Mouse (Mus musculus): ENCODE measurements around the gene Ldhc. TPM values are rescaled to one million over a fixed set of nuclear protein-coding genes. Genes with fewer than 3 reads are reported as not detected.
"Not testable (repeated sequence)": the region's sequence is repeated elsewhere in the genome, so short reads cannot be mapped to it uniquely, and the experiment has no call there.

The Ldhc gene
- 0.17 and 0.73 TPM in 2 replicates for polyA plus RNA-seq (2014; fragmentation: Nextera tagmentation; extraction: Ambion mirVana)

GRCm38 (mm10) chr7:46860996-46861395 is at the start of gene Ldhc:
TSS of gene Ldhc (plus strand) at chr7:46861203.
- no peak within 1 kb of the TSS for H3K4me2 ChIP-seq
- H3K4me1 ChIP-seq (replicated peaks; ENCODE audit: control insufficient read depth, insufficient read depth, low read length) = no peaks in the 10 kb centered on the region
- H3K9ac ChIP-seq (ENCODE audit: low read depth, low read length) = no peak within 1 kb of the TSS
- H3K4me3 ChIP-seq (ENCODE audit: low read depth, low read length) = no peak within 1 kb of the TSS
- no peaks in the 10 kb centered on the region for H3K27me3 ChIP-seq (replicated peaks; ENCODE audit: control insufficient read depth, insufficient read depth, low read length)
- 45% methylated on average over 10 of the region's 10 CpGs for WGBS
- ATAC-seq (replicated peaks; ENCODE audit: low FRiP score) (no peak), DNase-seq (ENCODE audit: low spot score) (no peak)
- no peaks in the 10 kb centered on the region for H3K9me3 ChIP-seq (ENCODE audit: control insufficient read depth, low read length)
- no peak within 1 kb of the TSS for H3K27ac ChIP-seq (ENCODE audit: low read depth, low read length)
- H3K36me3 ChIP-seq (ENCODE audit: control insufficient read depth, insufficient read depth, low read length) = no peaks in the 10 kb centered on the region

GRCm38 (mm10) chr7:46814012-46814411 is 47.0 kb upstream of the Ldhc start:
- no peak overlapping the region for H3K4me2 ChIP-seq

GRCm38 (mm10) chr7:46820876-46821632 is 39.9 kb upstream of the Ldhc start:
- peaks cover 33% of the 10 kb centered on the region for H3K36me3 ChIP-seq (ENCODE audit: control insufficient read depth, insufficient read depth, low read length)
- WGBS = 86% methylated on average over 15 of the region's 15 CpGs
- DNase-seq (ENCODE audit: low spot score); H3K9ac ChIP-seq (ENCODE audit: low read depth, low read length); H3K27me3 ChIP-seq (replicated peaks; ENCODE audit: control insufficient read depth, insufficient read depth, low read length); H3K4me2 ChIP-seq; H3K4me1 ChIP-seq (replicated peaks; ENCODE audit: control insufficient read depth, insufficient read depth, low read length); H3K4me3 ChIP-seq (ENCODE audit: low read depth, low read length); ATAC-seq (replicated peaks; ENCODE audit: low FRiP score); H3K27ac ChIP-seq (ENCODE audit: low read depth, low read length); H3K9me3 ChIP-seq (ENCODE audit: control insufficient read depth, low read length): not testable (repeated sequence)

More at GRCm38 (mm10) chr7:46814012-46814411, 47.0 kb upstream of the Ldhc start:
- Histone ChIP-seq H3K36me3 (ENCODE audit: control insufficient read depth, insufficient read depth, low read length) (peaks cover 59% of the 10 kb centered on the region), H3K9ac (ENCODE audit: low read depth, low read length) (no peak overlapping the region), H3K4me3 (ENCODE audit: low read depth, low read length) (no peak overlapping the region), H3K9me3 (ENCODE audit: control insufficient read depth, low read length) (no peaks in the 10 kb centered on the region), H3K27me3 (replicated peaks; ENCODE audit: control insufficient read depth, insufficient read depth, low read length) (no peaks in the 10 kb centered on the region), H3K4me1 (replicated peaks; ENCODE audit: control insufficient read depth, insufficient read depth, low read length) (no peaks in the 10 kb centered on the region), H3K27ac (ENCODE audit: low read depth, low read length) (no peak overlapping the region)
- WGBS = 92% methylated on average over 4 of the region's 4 CpGs
- ATAC-seq (replicated peaks; ENCODE audit: low FRiP score) (no peak), DNase-seq (ENCODE audit: low spot score) (no peak)

- H3K27me3 ChIP-seq (replicated peaks; ENCODE audit: control insufficient read depth, insufficient read depth, low read length) = no peaks in the 10 kb centered on the region
- H3K4me2 ChIP-seq = no peak overlapping the region
- ATAC-seq (replicated peaks; ENCODE audit: low FRiP score) = no peak
- 71% methylated on average over 20 of the region's 20 CpGs for WGBS
- no peak for DNase-seq (ENCODE audit: low spot score)
- H3K4me1 ChIP-seq (replicated peaks; ENCODE audit: control insufficient read depth, insufficient read depth, low read length) = peaks cover 23% of the 10 kb centered on the region
- no peak overlapping the region for H3K27ac ChIP-seq (ENCODE audit: low read depth, low read length)
- no peaks in the 10 kb centered on the region for H3K9me3 ChIP-seq (ENCODE audit: control insufficient read depth, low read length)
- H3K36me3 ChIP-seq (ENCODE audit: control insufficient read depth, insufficient read depth, low read length) = peaks cover 8% of the 10 kb centered on the region
- no peak overlapping the region for H3K4me3 ChIP-seq (ENCODE audit: low read depth, low read length)
- no peak overlapping the region for H3K9ac ChIP-seq (ENCODE audit: low read depth, low read length)
Observed at GRCm38 (mm10) chr7:46827046-46827802, 33.8 kb upstream of the Ldhc start.

GRCm38 (mm10) chr7:46827803-46828184 is 33.2 kb upstream of the Ldhc start:
- H3K4me2 ChIP-seq = no peak overlapping the region
- DNase-seq (ENCODE audit: low spot score) (no peak), ATAC-seq (replicated peaks; ENCODE audit: low FRiP score) (no peak)
- H3K9me3 ChIP-seq (ENCODE audit: control insufficient read depth, low read length) = no peaks in the 10 kb centered on the region
- H3K27ac ChIP-seq (ENCODE audit: low read depth, low read length) = no peak overlapping the region
- peaks cover 3% of the 10 kb centered on the region; the same call in 1 of the 2 replicates for H3K36me3 ChIP-seq (ENCODE audit: control insufficient read depth, insufficient read depth, low read length)
- 80% methylated on average over 2 of the region's 2 CpGs for WGBS
- peaks cover 28% of the 10 kb centered on the region for H3K4me1 ChIP-seq (replicated peaks; ENCODE audit: control insufficient read depth, insufficient read depth, low read length)
- H3K9ac ChIP-seq (ENCODE audit: low read depth, low read length) = no peak overlapping the region
- H3K27me3 ChIP-seq (replicated peaks; ENCODE audit: control insufficient read depth, insufficient read depth, low read length) = no peaks in the 10 kb centered on the region
- H3K4me3 ChIP-seq (ENCODE audit: low read depth, low read length) = no peak overlapping the region

GRCm38 (mm10) chr7:46829911-46830310 is 31.1 kb upstream of the Ldhc start:
- no peak overlapping the region for H3K4me2 ChIP-seq
- ATAC-seq (replicated peaks; ENCODE audit: low FRiP score) (no peak; the same call in 1 of the 2 replicates), DNase-seq (ENCODE audit: low spot score) (no peak)
- H3K27ac ChIP-seq (ENCODE audit: low read depth, low read length) = peak overlapping the region; percentile 57
- H3K4me3 ChIP-seq (ENCODE audit: low read depth, low read length) = no peak overlapping the region
- H3K9me3 ChIP-seq (ENCODE audit: control insufficient read depth, low read length) = no peaks in the 10 kb centered on the region
- no peaks in the 10 kb centered on the region for H3K27me3 ChIP-seq (replicated peaks; ENCODE audit: control insufficient read depth, insufficient read depth, low read length)
- H3K9ac ChIP-seq (ENCODE audit: low read depth, low read length) = no peak overlapping the region
- H3K4me1 ChIP-seq (replicated peaks; ENCODE audit: control insufficient read depth, insufficient read depth, low read length) = peaks cover 42% of the 10 kb centered on the region
- no peaks in the 10 kb centered on the region for H3K36me3 ChIP-seq (ENCODE audit: control insufficient read depth, insufficient read depth, low read length)
- WGBS = 84% methylated on average over 12 of the region's 12 CpGs

GRCm38 (mm10) chr7:46830799-46831590 is 30.0 kb upstream of the Ldhc start:
- H3K36me3 ChIP-seq (ENCODE audit: control insufficient read depth, insufficient read depth, low read length) = no peaks in the 10 kb centered on the region
- no peak overlapping the region for H3K9ac ChIP-seq (ENCODE audit: low read depth, low read length)
- peak overlapping the region; percentile 33; the same call in 1 of the 2 replicates for H3K4me2 ChIP-seq
- no peaks in the 10 kb centered on the region for H3K27me3 ChIP-seq (replicated peaks; ENCODE audit: control insufficient read depth, insufficient read depth, low read length)
- ATAC-seq (replicated peaks; ENCODE audit: low FRiP score) (peak; percentile 46), DNase-seq (ENCODE audit: low spot score) (no peak)
- H3K9me3 ChIP-seq (ENCODE audit: control insufficient read depth, low read length) = no peaks in the 10 kb centered on the region
- peak overlapping the region; percentile 57 for H3K27ac ChIP-seq (ENCODE audit: low read depth, low read length)
- H3K4me3 ChIP-seq (ENCODE audit: low read depth, low read length) = no peak overlapping the region
- 31% methylated on average over 13 of the region's 13 CpGs for WGBS
- H3K4me1 ChIP-seq (replicated peaks; ENCODE audit: control insufficient read depth, insufficient read depth, low read length) = peaks cover 42% of the 10 kb centered on the region

- WGBS = 57% methylated on average over 8 of the region's 8 CpGs
Observed at GRCm38 (mm10) chr7:46831693-46832092, 29.3 kb upstream of the Ldhc start.

More at GRCm38 (mm10) chr7:46831693-46832092, 29.3 kb upstream of the Ldhc start:
- Histone ChIP-seq H3K27ac (ENCODE audit: low read depth, low read length) (peak overlapping the region; percentile 33; the same call in 1 of the 2 replicates), H3K9me3 (ENCODE audit: control insufficient read depth, low read length) (no peaks in the 10 kb centered on the region), H3K27me3 (replicated peaks; ENCODE audit: control insufficient read depth, insufficient read depth, low read length) (no peaks in the 10 kb centered on the region), H3K36me3 (ENCODE audit: control insufficient read depth, insufficient read depth, low read length) (no peaks in the 10 kb centered on the region), H3K4me1 (replicated peaks; ENCODE audit: control insufficient read depth, insufficient read depth, low read length) (peaks cover 42% of the 10 kb centered on the region), H3K9ac (ENCODE audit: low read depth, low read length) (no peak overlapping the region), H3K4me2 (no peak overlapping the region), H3K4me3 (ENCODE audit: low read depth, low read length) (no peak overlapping the region)
- DNase-seq (ENCODE audit: low spot score) (no peak), ATAC-seq (replicated peaks; ENCODE audit: low FRiP score) (no peak)
